Mouse (Mus musculus): Measurements from ENCODE around the gene Cd72.

DNA sequence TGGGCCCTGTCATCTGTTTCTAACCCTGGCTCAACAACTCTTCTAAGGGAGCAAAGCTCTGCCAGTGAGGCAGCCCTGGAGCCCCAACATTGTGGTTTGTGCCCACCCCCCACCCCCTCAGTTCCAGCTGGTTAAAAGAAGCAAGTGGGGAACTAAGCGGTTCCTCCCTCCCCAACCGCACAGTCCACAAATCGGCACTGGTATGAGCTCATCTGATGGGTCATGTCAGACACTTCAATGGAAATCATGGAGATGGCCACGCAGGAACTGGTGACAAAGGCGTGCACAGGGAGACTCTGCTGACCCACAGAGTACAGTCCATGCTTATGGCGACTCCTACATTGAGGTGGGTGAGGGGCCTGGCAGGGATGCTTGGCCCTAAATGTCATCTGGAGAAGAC lies 11.5 kb upstream of the Cd72 start:
- TF ChIP-seq POLR2A (IDR thresholded peaks at IDR 0.05; ENCODE audit: borderline replicate concordance, extremely low read depth, insufficient read depth, insufficient read length, poor library complexity, severe bottlenecking) (no peak), CTCF (IDR thresholded peaks at IDR 0.05; ENCODE audit: borderline replicate concordance, extremely low read depth, insufficient read depth, insufficient read length) (no peak)
